Mouse (Mus musculus) ES-E14 (cell line): ENCODE measurements at regions not wholly inside any gene's neighbourhood (a gene's known extent, or its start where the extent isn't known, plus 50 kb on each side); places are given as distances from the start of the nearest gene placed in this dataset.

ENCODE experiments used
- DNase-seq: peaks from one replicate; pipeline ENCODE4 v3.0.0-alpha.2; 2013; ENCODE audit warnings: low read depth, low spot score
- H3K27ac ChIP-seq: 2 replicates; pipeline ENCODE4 v1.5.1; 2012; ENCODE audit warnings: low read depth, mild to moderate bottlenecking, low read length, moderate library complexity, mixed read lengths; ENCODE audit not compliant: poor library complexity, insufficient read depth, severe bottlenecking
- H3K36me3 ChIP-seq: 2 replicates; pipeline ENCODE4 v1.6.1; 2012; ENCODE audit warnings: mild to moderate bottlenecking, low read length, moderate library complexity, mixed read lengths; ENCODE audit not compliant: control insufficient read depth, poor library complexity, insufficient read depth, severe bottlenecking
- H3K4me1 ChIP-seq, 2 experiments: fragments of 150-350 bp in 1 of 2; sonication (generic) in 1 of 2; 2 replicates each; pipeline ENCODE4 v1.6.1; 2012; ENCODE audit warnings: low read length in 2 of 2, mild to moderate bottlenecking in 1 of 2, mixed read lengths in 1 of 2; ENCODE audit not compliant: control insufficient read depth in 2 of 2, insufficient read depth in 2 of 2, poor library complexity in 1 of 2
- H3K4me3 ChIP-seq, 2 experiments: fragments of 150-350 bp in 1 of 2; sonication (generic) in 1 of 2; 2 replicates each; pipeline ENCODE4 v1.5.1; 2012; ENCODE audit warnings: low read length in 2 of 2, low read depth in 1 of 2, mild to moderate bottlenecking in 1 of 2, mixed read lengths in 1 of 2; ENCODE audit not compliant: insufficient read depth in 1 of 2, poor library complexity in 1 of 2, severe bottlenecking in 1 of 2
- H3K9ac ChIP-seq: 2 replicates; pipeline ENCODE4 v1.6.1; 2012; ENCODE audit warnings: low read depth, mild to moderate bottlenecking, low read length, mixed read lengths; ENCODE audit not compliant: poor library complexity, insufficient read depth, severe bottlenecking
- H3K9me3 ChIP-seq: fragments of 150-350 bp; sonication (generic); 2 replicates; pipeline ENCODE4 v1.6.1; 2012; ENCODE audit warnings: low read depth, mild to moderate bottlenecking, low read length; ENCODE audit not compliant: control insufficient read depth, insufficient read depth
- CHD2 ChIP-seq: IDR thresholded peaks from 2 replicates; pipeline ENCODE4 v1.6.1; 2014; ENCODE audit warnings: mild to moderate bottlenecking, low read depth, low read length, inconsistent platforms
- HCFC1 ChIP-seq: IDR thresholded peaks from 2 replicates; pipeline ENCODE4 v1.6.1; 2012; ENCODE audit warnings: low read length, inconsistent platforms, borderline replicate concordance; ENCODE audit not compliant: insufficient read depth
- MAFK ChIP-seq: IDR thresholded peaks from 2 replicates; pipeline ENCODE4 v1.6.1; 2014; ENCODE audit warnings: mild to moderate bottlenecking, low read depth, low read length, inconsistent platforms; ENCODE audit not compliant: insufficient read depth
- ZC3H11A ChIP-seq: IDR thresholded peaks from 2 replicates; pipeline ENCODE4 v1.6.1; 2012; ENCODE audit warnings: low read depth, mild to moderate bottlenecking, inconsistent platforms, low read length, borderline replicate concordance
- ZNF384 ChIP-seq: IDR thresholded peaks from 2 replicates; pipeline ENCODE4 v1.6.1; 2012; ENCODE audit warnings: low read depth, low read length, inconsistent platforms
- in situ Hi-C, 2 experiments: fragments of 600-800 bp; cut with MboI; formaldehyde crosslinking; loops; one replicate each; pipeline ENCODE4 v1.15.1; 2025; ENCODE audit warnings: low sequenced_read_pairs in 2 of 2, inconsistent platforms in 1 of 2; ENCODE audit not compliant: unreplicated experiment in 2 of 2

GRCm38 (mm10) chr6:103177851-103178250 lies 332.5 kb upstream of the Chl1 start:
- DNase-seq: no peak
- in situ Hi-C loops: no loop called here
- H3K27ac ChIP-seq: no peak overlapping the region
- H3K4me3 ChIP-seq: no peak overlapping the region
- H3K4me1 ChIP-seq: no peaks in the 10 kb centered on the region
- no peaks in the 10 kb centered on the region for H3K36me3 ChIP-seq
- H3K9me3 ChIP-seq: no peaks in the 10 kb centered on the region
- TF ChIP-seq MAFK (no peak), CHD2 (no peak), ZNF384 (no peak), HCFC1 (no peak), ZC3H11A (no peak)
- H3K9ac ChIP-seq: no peak overlapping the region

- no peaks in the 10 kb centered on the region for H3K4me1 ChIP-seq
- no peak overlapping the region for H3K4me3 ChIP-seq
- DNase-seq: no peak
- H3K9me3 ChIP-seq: no peaks in the 10 kb centered on the region
- no peaks in the 10 kb centered on the region for H3K36me3 ChIP-seq
- no peak overlapping the region for H3K27ac ChIP-seq
- TF ChIP-seq HCFC1: no peak
- TF ChIP-seq CHD2: no peak
- TF ChIP-seq ZC3H11A: no peak
- TF ChIP-seq ZNF384: no peak
- no peak for TF ChIP-seq MAFK
- H3K9ac ChIP-seq: no peak overlapping the region
- in situ Hi-C loops: no loop called here
Measured at GRCm38 (mm10) chr6:103183355-103183754, 327.0 kb upstream of the Chl1 start.

GRCm38 (mm10) chr6:103196838-103197237 lies 313.5 kb upstream of the Chl1 start:
- Histone ChIP-seq H3K36me3 (no peaks in the 10 kb centered on the region), H3K27ac (no peak overlapping the region), H3K9ac (no peak overlapping the region), H3K4me1 (no peaks in the 10 kb centered on the region), H3K9me3 (no peaks in the 10 kb centered on the region), H3K4me3 (no peak overlapping the region)
- in situ Hi-C loops: no loop called here
- TF ChIP-seq MAFK (no peak), ZC3H11A (no peak), HCFC1 (no peak), CHD2 (no peak), ZNF384 (no peak)
- DNase-seq: no peak

- no peak overlapping the region for H3K27ac ChIP-seq
- no peaks in the 10 kb centered on the region for H3K4me1 ChIP-seq
- H3K36me3 ChIP-seq: no peaks in the 10 kb centered on the region
- in situ Hi-C loops: no loop called here
- no peak for DNase-seq
- H3K4me3 ChIP-seq: no peak overlapping the region
- no peak overlapping the region for H3K9ac ChIP-seq
- TF ChIP-seq HCFC1 (no peak), ZC3H11A (no peak), CHD2 (no peak), ZNF384 (no peak), MAFK (no peak)
- H3K9me3 ChIP-seq: no peaks in the 10 kb centered on the region
Measured at GRCm38 (mm10) chr6:103201605-103202004, 308.8 kb upstream of the Chl1 start.

GRCm38 (mm10) chr6:103209202-103209601 lies 301.2 kb upstream of the Chl1 start:
- no peak overlapping the region for H3K4me3 ChIP-seq
- H3K9ac ChIP-seq: no peak overlapping the region
- H3K27ac ChIP-seq: no peak overlapping the region
- in situ Hi-C loops: no loop called here
- DNase-seq: no peak
- no peak for TF ChIP-seq MAFK
- TF ChIP-seq ZC3H11A: no peak
- no peak for TF ChIP-seq ZNF384
- no peak for TF ChIP-seq HCFC1
- TF ChIP-seq CHD2: no peak
- no peaks in the 10 kb centered on the region for H3K36me3 ChIP-seq
- no peaks in the 10 kb centered on the region; the same call in 1 of the 2 replicates for H3K9me3 ChIP-seq
- H3K4me1 ChIP-seq: no peaks in the 10 kb centered on the region
